Mouse (Mus musculus) heart, postnatal 36 days (tissue): ENCODE results near the gene Lzts3. TPM values are rescaled to one million over a fixed set of nuclear protein-coding genes. Genes with fewer than 3 reads are reported as not detected.

Experiments
- DNase-seq, 2 experiments: peaks; one replicate each; pipeline ENCODE4 v3.0.0; 2021 to 2022
- intact Hi-C: fragments of 180-260 bp; cut with DNase I; formaldehyde crosslinking; loops from one replicate; pipeline ENCODE4 v1.15.1; 2025
- total RNA-seq, 2 experiments: library from RNA; stranded (reverse); gene quantifications; 2 replicates each; pipeline ENCODE4 v1.2.3; 2021

Lzts3 gene
- total RNA-seq, 2 experiments from 2014 or later, result 4.3 to 5.8 TPM

DNA sequence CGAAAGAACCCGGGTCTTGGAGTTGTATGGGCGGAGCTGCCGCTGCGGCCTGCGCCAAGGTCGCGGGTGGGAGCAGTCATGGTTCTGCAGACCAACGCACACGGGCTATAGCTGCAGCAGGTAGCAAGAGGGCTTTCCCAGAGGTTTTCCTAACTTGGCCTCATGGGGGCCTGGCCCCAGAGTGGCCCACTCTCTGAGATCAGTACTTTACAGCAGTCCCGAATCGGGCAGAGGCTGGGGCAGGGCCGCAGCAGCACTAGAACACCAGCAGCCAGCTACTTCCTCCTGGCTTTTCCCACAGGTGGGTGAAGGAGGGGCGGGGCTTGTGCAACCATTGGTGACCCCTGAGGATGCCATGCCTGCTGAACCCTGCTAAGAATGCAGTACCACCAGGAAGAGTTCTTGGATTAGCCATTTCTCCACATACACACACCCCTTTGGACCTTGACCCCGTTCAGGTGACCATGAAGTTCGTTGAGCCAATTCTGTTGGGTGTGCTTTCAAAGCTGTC lies 4.4 kb downstream of the Lzts3 start:
- intact Hi-C loops, result no loop called here
- DNase-seq, result no peak

DNA sequence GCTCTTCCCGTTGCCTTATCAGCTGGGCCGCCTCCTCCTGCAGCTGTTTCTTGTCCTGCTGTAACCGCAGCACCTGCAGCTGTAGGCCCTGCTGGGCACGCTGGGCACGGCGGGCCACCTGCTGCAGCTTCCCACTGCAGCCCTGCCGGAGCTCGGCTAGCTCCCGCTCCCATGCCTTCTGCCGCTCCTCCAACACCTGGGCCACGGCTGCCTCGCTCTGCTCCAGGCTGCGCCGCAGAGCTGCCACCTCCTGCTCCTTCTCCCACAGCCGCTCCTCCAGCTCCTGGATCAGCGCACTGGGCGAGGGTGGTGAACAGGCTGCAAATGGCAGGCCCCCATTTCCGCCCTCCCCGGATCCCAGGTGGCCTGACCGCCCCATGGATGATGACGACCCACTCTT lies 6.8 kb downstream of the Lzts3 start:
- intact Hi-C loops, result no loop called here

DNA sequence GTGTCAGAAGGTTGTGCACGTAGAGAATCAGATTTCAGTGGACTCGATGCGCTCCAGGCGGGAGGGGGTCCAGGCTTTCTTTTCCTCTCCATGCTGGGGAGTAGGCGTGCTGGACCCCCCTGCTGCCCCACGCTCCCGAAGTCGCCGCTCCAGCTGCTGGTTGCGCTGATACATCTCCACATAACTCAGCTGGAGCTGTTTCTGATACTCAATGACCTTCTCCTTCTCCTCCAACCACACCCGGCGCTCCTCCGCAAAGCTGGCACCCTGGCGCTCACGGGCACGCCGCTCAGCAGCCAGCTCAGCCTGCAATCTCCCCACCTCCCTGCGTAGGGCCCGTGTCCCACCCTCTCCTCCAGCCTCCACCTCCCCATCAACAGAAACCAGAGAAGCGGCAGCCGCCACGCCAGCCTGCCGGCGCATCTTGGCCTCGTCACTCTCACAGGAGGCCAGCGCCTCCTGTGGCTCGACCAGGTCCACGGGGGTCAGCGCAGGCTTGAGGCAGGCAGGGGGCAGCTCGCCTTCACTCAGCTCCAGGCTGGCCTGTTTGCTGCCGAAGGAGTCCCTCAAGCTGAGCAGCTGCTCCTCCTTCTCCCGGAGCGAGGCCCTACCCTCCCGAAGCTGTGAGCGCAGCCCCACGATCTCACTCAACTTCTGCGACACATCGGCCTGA lies 7.7 kb downstream of the Lzts3 start:
- DNase-seq, result peak; percentile 13 to 26
- intact Hi-C loops, result no loop called here

More for the DNA sequence above, 6.8 kb downstream of the Lzts3 start:
- DNase-seq, result no peak

DNA sequence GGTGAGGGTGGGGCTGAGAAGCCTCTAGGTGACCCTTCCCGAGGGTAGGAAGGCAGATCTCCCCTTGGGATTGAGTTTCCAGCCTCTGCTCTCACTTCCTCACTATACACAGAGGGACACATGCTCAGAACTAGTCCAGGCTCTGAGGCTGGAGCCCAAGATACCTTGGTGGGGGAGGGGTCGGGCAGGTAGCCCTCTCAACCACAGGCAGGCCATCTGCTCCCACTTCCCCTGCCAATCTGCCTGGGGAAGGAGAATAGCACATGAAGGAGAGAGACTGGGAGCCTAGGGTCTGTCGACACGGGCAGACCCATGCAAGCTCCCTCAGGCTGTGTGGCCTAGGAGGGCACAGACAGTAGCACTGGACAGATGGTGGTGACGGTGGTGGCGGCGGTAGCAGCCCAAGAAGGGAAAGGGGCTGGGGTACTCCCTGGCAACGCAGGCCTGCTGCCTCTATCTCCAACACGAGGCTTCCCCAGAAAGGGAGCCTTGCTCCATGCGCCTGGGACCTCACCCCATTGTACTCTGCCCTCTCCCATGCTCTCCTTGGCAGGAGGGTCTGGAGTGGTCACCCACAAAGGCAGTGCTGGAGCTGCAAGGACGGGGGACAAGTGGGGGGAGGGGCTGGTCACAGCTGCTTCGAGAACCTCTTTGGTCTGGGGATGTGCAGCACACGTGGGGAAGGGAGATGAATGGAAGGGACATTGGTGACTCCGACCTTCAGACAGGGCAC lies 8.4 kb downstream of the Lzts3 start:
- no peak for DNase-seq
- intact Hi-C loops, result no loop called here

DNA sequence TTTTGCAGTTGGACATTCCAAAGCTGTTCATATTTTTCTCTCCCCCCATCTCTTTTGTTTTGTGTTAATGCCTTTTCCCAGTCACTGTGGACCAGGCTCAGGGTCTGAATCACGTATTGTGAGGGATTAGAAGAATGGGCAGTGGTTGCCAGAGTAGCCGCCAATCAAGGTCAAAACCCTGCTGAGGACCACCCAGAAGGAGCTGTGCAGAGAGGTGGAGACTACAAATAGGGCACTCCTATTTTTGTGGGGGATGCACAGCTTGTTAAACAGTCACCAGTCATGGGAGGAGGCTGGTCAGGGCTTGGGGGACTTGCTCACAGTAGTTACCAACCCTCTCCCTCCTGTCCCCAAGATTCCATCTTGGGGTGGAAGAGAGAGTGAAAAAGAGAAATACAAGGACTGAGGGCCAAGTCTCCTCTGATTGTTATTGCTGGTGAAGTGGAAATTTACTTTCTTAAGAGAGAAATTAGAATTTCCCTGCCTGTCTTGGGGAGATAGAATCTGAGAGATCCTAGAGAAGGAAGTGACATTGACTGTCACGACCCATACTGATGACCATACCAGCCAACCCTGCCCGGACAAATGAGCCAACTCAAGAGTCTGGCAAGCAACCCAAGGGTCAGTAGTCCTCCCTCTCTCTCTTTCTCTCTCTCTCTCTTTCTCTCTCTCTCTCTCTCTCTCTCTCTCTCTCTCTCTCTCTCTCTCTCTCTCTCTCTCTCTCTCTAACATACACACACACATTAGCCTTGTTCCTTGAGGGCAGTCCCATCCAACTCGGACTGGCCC lies 9.5 kb downstream of the Lzts3 start:
- intact Hi-C loops, result no loop called here
- no peak for DNase-seq

DNA sequence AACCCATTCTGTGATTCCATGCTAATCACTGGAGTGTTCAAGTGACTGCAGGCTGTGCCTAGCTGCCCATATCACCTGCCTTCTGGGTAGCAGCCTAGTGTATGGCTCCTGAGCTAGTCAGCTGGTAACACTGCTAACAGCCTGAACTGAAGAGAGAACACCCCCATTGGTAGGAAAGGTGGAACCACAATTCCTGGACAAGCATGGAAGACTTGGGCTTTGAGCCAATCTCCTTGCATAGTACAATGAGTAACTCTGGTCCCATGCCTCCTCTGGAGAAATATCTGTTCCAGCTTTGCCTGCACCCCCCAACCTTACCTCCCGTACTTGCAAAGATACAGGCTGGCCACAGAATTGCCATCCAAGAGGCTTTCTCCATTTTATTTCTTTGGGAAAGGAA lies 10.2 kb downstream of the Lzts3 start:
- DNase-seq, result no peak

DNA sequence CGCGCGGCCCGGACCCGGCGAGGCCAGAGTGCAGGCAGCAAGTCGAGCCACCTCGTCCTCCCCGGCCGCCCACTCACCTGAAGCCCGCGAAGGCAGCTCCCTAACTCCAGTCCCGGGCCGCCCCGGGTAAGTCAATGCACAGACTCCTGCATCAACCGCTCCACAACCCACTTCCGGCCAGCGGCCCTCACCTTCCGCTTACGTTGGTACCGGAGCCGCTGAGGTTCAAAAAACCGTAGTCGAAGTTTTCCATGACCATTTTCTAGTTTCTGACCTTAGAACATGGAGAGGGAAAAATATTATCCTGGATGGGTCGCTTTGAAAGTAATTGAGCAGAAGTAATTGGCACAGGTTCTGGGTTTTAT lies 12.8 kb downstream of the Lzts3 start, which contains the start of the genes Fastkd5 and Ubox5:
TSS of gene Fastkd5 (minus strand) at position 189 of the 365 bp plus-strand sequence.
TSS of gene Ubox5 (minus strand) at position 200 of the 365 bp plus-strand sequence.
- peak; percentile 93 to 98 for DNase-seq
- intact Hi-C loops, result no loop called here

More for the DNA sequence above, 10.2 kb downstream of the Lzts3 start:
- intact Hi-C loops, result no loop called here

DNA sequence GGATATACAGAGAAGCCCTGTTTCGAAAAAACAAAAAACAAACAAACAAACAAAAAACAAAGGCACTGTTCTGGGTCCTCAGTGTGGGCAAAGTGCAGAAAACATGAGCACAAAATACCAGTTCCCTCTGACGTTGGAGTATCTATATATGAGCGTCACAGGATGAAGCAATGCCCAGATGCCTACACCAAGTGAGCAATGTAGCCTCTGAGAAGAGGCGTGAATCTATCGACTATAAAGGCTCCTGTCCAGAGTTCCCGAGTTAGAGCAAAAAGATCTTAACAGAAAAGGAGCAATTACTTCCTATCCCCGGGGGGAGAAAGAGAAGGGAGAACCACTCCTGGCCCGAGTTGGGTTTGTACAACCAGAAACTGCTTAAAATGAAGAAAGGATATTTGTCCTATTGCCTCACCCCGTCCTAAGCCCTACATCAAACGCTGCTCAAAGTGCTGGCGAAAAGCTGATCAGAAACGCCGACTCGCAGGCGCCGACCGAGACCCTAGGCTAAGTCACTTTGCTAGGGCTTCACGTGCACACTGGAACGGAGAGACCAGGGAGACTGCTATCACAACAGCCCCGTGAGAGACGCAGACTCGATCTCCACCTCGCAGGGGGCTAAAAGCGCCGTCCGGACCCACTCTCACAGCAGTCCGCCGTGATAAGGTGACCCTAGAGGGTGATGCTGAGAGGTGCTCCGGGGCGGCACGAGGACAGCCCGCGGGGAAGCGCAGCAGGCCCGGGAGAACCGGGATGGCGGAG lies 13.3 kb downstream of the Lzts3 start:
- intact Hi-C loops, result no loop called here
- DNase-seq, result no peak

DNA sequence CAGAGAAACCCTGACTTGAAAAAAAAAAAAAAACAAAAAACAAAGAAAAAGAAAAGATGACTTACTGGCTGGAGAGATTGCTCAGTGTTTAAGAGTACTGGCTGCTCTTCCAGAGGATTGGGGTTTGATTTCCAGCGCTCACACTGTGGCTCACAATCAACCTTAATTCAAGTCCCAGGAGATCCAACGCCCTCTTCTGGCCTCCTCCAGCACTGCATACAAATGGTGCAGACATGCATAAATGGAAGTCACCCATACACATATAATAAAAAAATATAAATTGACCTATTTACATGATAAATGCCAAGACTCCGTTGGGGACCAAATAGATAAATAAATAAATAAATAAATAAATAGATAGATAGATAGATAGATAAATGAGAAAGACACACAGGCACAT lies 14.2 kb downstream of the Lzts3 start:
- no peak for DNase-seq
- intact Hi-C loops, result no loop called here

DNA sequence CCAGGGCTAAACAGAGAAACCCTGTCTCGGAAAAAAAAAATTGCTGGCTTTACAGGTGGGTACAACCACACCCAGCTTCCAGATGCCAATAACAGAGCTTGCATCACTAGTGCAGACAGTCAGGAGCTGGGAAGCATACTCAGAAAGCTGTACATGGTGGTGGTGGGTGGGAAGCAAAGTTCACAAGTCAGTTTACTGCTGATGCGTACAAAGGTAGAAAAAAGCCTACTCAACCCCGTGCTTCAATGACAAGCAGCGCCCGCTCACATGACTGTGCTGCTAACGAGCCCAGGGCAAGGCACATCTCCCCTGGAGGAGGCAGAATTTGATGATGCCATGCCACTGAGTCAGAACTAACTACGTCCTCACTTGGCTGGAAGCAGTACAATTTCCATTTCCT lies 23.6 kb downstream of the Lzts3 start:
- intact Hi-C loops, result no loop called here
- DNase-seq, result no peak

DNA sequence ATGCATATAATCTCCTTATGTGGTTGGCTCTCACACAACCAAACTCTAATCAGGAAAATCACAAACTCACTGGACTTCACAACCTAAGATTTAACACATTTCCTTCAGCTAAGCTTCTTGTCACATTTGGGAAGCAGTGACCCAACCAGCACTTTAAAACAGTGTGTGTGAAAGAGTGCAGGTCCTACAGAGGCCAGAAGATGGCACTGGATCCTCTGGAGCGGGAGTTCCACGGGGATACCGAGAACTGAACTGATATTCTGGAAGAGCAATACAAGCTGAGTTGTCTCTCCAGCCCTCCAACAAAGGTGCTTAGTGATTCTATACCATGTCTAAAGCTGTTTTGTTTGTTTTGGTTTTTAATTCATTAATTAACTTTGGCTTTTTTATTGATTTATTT lies 29.5 kb downstream of the Lzts3 start:
- no peak for DNase-seq
- intact Hi-C loops, result no loop called here

DNA sequence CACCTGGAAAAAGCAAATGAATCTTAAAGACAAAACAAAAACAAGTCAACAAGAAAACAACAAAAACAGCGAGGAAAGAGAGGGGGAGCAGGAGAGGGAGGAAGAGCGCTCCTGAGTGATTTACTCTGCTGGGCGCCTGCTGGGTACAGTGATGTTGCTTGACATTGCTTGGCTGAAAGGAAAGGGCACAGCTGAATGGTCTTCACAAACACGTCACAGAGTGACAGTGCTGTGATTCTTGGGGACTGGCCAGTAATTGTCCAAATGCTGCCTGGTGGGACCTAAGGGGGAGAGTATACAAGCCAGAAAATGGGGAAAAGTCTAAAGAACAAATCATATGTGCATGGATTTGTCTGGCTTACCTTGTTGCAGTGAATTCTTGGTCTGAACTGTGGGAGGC lies 40.4 kb downstream of the Lzts3 start:
- intact Hi-C loops, result no loop called here
- no peak for DNase-seq

DNA sequence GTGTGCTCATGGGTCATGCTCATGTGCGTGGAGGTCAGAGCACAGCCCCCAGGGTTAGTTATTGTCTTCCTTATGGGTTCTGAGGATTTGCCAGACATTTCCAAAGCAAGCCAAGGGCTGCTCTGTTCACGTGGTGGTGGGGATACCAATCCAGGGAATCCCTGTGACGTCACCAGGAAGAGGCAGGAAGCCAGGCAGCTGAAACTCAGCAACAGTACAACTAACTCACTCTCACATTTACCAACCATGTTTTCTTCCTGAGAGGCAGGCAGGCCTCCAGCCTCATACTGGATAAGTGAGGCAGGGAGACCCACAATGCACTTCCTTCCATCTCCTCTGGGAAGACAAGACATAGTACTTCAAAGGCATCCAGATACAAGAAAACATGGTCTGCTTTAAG lies 44.2 kb downstream of the Lzts3 start:
- no peak for DNase-seq
- intact Hi-C loops, result loop anchor here (2.0 kb wide), 1 partner anchor 34 kb away; no protein-coding TSS in a partner anchor

DNA sequence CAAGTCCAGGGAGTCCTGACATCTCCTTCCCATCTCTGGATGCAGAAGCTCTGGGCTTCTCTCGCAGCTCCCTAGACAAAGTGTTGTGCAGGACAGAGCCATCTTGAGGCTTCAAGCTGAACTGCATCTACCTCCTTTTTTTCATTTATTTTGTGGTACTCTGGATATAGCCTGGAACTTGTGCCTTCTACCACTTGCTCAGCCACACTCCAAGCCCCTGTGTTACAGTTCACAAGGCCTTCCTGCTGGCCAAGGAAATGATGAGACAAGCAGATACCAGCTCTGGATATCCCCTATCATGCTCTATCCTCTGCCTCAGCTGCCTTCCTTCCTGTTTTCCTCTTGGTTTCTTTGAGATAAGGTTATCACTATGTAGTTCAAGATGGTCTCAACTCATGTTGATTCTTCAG lies 45.0 kb downstream of the Lzts3 start:
- DNase-seq, result peak; percentile 17 to 19
- intact Hi-C loops, result loop anchor here (2.0 kb wide), 1 partner anchor 33 kb away; no protein-coding TSS in a partner anchor

DNA sequence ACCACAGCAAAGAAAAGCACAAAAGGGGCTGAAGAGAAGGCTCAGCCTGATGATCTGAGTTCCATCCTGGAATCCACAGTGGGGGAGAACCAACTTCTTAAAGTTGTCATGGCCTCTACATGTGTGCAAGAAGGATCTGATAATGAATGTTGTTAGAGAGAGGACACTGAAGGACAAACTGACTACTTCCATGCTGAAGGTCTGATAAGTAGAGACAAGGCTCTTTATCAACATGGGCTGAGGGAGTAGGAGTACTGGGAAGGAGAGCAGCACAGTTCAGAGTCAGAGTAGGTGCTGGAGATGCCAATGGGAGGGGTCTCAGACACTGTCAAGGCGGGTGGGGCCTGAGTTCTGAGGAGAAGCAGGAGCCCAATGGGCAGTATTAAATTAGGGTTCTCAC lies 47.0 kb downstream of the Lzts3 start:
- intact Hi-C loops, result no loop called here
- no peak for DNase-seq

DNA sequence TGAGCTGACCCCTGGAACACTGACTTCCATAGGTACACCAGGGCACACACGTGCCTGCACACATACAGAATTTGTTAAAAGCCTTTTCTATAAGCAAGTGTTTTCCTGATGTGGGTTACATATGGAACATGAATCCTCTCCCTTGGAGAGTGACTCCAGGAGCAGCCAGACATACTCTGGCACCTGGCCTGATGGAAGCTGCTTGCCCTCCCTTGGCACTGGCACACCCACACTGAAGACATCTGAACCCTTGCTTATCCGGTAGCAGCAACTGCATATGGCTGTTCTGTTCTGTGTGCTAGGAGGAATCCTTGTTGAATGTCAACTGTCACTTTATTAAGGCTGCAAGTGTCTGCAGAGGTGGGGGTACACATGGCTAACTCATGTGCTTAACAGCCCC lies 51.6 kb downstream of the Lzts3 start:
- DNase-seq, result no peak
- intact Hi-C loops, result no loop called here

DNA sequence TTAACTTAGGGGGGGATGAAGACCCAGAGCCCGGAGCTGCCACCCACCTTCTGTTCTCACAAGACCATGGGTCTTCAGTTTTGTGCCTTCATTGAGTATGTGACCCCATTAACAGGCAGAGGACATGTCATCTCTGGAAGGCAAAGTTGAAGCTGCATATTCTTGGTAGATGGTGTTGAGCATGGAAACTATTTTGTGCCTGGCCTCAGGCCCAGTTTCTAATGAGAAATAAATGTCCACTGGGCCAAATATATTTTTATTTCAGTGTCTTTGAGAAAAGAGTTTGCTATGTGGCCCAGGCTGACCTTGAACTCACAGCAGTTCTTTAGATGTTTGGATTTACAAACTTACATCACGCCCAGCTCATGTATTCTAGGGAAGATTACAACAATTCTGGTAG lies 52.8 kb downstream of the Lzts3 start:
- peak in 1 of 2 experiments; percentile 21 for DNase-seq
- intact Hi-C loops, result no loop called here

DNA sequence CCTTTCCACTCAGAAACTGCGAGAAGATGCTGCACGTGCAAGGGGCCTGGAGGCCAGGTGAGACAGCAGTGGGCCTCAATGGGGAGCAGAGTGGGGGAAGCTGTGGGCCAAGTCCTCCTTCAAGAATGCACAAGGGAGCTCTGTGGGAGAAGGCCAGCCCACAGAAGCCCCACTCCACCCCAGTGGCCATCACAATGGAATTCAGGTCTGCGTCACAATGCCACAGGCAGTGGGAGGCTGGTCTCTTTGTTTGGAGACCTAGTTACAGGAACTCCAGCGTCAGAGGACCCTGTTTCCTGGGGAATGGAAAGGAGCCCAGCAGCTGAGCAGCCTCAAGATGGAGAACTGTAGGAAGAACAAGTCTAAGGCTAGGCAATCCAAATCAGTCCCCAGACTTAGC lies 53.4 kb downstream of the Lzts3 start:
- intact Hi-C loops, result no loop called here

DNA sequence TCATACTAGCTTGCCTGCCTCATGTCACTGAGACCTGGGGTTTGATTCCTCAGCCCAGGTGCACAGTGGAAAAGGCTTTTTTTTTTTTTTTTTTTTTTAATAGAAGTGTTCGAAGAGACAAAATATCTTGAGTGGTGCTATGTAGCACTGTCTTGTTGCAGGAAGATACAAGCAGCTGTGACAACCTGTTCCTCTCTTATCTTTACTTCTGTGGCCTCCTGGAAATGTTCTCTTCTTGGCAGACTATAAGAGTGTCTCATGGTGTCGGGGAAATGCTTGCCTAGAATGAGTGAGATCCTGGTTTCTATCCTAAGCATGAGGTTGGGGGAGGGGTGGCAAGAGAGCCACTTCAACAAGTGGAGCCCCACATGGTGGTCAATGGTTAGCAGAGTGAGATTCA lies 54.2 kb downstream of the Lzts3 start:
- DNase-seq, result no peak
- intact Hi-C loops, result no loop called here

More for the DNA sequence above, 53.4 kb downstream of the Lzts3 start:
- DNase-seq, result no peak

DNA sequence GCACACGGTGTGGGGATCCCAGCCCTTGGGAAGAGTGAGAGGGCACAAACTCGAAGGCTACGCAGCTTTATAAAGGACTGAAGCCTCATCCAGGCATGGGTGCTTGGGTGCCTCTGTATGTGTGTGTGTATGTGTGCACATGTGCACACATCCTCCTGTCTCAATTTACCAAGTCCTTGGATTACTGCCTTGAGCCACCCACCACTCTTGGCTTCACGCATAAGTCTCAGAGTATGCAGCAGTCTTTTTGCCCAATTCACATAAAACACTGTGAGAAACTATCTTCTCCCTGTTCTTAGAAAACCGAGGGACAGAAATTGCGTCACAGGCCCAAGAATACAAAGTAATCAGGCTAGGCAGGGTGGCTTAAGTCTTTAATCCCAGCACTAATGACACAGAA lies 56.6 kb downstream of the Lzts3 start:
- intact Hi-C loops, result no loop called here
- no peak for DNase-seq
